Mouse (Mus musculus) kidney, adult 10 weeks (tissue): ENCODE measurements around the gene Myo1g. TPM values are rescaled to one million over a fixed set of nuclear protein-coding genes. Genes with fewer than 3 reads are reported as not detected.

Experiments used
- polyA plus RNA-seq: library from polyadenylated mRNA; stranded (reverse); fragments of 350-450 nt; fragmentation: Illumina TruSeq; extraction: RNeasy Lipid Tissue Mini Kit (QIAGEN cat#74804); gene quantifications from one replicate; pipeline ENCODE4 v1.2.3, GENCODE M21; 2014; ENCODE audit warnings: low read depth, low replicate concordance

The Myo1g gene
- polyA plus RNA-seq = not detected

GRCm38 (mm10) chr11:6520507-6521173, at the start of gene Myo1g:
Gene Myo1g (minus strand): TSS chr11:6520965.

GRCm38 (mm10) chr11:6546205-6547013, 25.6 kb upstream of the Myo1g start, which contains the start of gene Ccm2:
Gene Ccm2 (plus strand): TSS chr11:6546887.

GRCm38 (mm10) chr11:6475867-6476484, 44.8 kb downstream of the Myo1g start, which contains the start of gene Purb:
Gene Purb (minus strand): TSS chr11:6475917.

Other genes starting within 250 kb of the Myo1g start
- 54.6 TPM for gene Tmed4, start 246.1 kb downstream of the Myo1g start, polyA plus RNA-seq
- gene Ogdh, start 229.3 kb downstream of the Myo1g start, polyA plus RNA-seq = 166 TPM
- gene Zmiz2, start 131.9 kb downstream of the Myo1g start, polyA plus RNA-seq = 0.81 TPM
- 1,414 TPM for gene Ppia, start 105.5 kb downstream of the Myo1g start, polyA plus RNA-seq
- gene H2afv, start 76.5 kb downstream of the Myo1g start, polyA plus RNA-seq = 19.9 TPM
- gene Purb, start 45.0 kb downstream of the Myo1g start, polyA plus RNA-seq = 101 TPM
- gene Ccm2, start 25.9 kb upstream of the Myo1g start, polyA plus RNA-seq = 0.81 TPM
- gene Nacad, start 85.1 kb upstream of the Myo1g start, polyA plus RNA-seq = not detected
- gene Tbrg4, start 105.1 kb upstream of the Myo1g start, polyA plus RNA-seq = 0.57 TPM
- not detected for gene Wap, start 117.7 kb upstream of the Myo1g start, polyA plus RNA-seq
- gene Ramp3, start 137.6 kb upstream of the Myo1g start, polyA plus RNA-seq = not detected